Mouse (Mus musculus) liver, embryonic 14.5 days (tissue): ENCODE results near the gene Itgb6. TPM values are rescaled to one million over a fixed set of nuclear protein-coding genes. Genes with fewer than 3 reads are reported as not detected.

Source experiments
- ATAC-seq: fragments of 200-750 bp; cut with Nextera tagmentation; 2 replicates; pipeline ENCODE4 v1.8.0; 2017; ENCODE audit warnings: moderate number of reproducible peaks, mild to moderate bottlenecking, moderate library complexity; ENCODE audit not compliant: insufficient read depth
- DNase-seq, 3 experiments: peaks; one replicate each; pipeline ENCODE4 v3.0.0-alpha.2; 2012 to 2013; ENCODE audit warnings: low read depth in 3 of 3, low spot score in 3 of 3
- H3K27ac ChIP-seq: fragments of 300-500 bp; sonication (generic); 2 replicates; pipeline ENCODE4 v1.5.1; 2014; ENCODE audit warnings: moderate library complexity, mild to moderate bottlenecking, control low read depth, inconsistent platforms
- H3K27me3 ChIP-seq: fragments of 300-500 bp; sonication (generic); 2 replicates; pipeline ENCODE4 v1.6.1; 2014; ENCODE audit warnings: mild to moderate bottlenecking, low read length, moderate library complexity; ENCODE audit not compliant: control insufficient read depth, insufficient read depth
- H3K36me3 ChIP-seq: fragments of 300-500 bp; sonication (generic); replicated peaks from 2 replicates; pipeline ENCODE4 v1.6.1; 2014; ENCODE audit warnings: low read depth; ENCODE audit not compliant: control insufficient read depth, insufficient read depth
- H3K4me1 ChIP-seq, 2 experiments: fragments of 200-500 bp in 1 of 2; fragments of 300-500 bp in 1 of 2; sonication (generic) in 1 of 2; replicated peaks; 2 replicates each; pipeline ENCODE4 v1.6.1; 2012 to 2014; ENCODE audit warnings: antibody characterized with exemption in 1 of 2, inconsistent platforms in 1 of 2, low read length in 1 of 2; ENCODE audit not compliant: control insufficient read depth in 2 of 2, insufficient read depth in 2 of 2
- H3K4me2 ChIP-seq: fragments of 300-500 bp; sonication (generic); 2 replicates; pipeline ENCODE4 v1.6.1; 2014; ENCODE audit warnings: low read depth, mild to moderate bottlenecking, control low read depth, moderate library complexity
- H3K4me3 ChIP-seq, 2 experiments: fragments of 200-500 bp in 1 of 2; fragments of 300-500 bp in 1 of 2; sonication (generic) in 1 of 2; 2 replicates each; pipeline ENCODE4 v1.5.1; 2012 to 2014; ENCODE audit warnings: low read depth in 2 of 2, low read length in 2 of 2, mild to moderate bottlenecking in 2 of 2, control low read depth in 1 of 2, inconsistent platforms in 1 of 2, moderate library complexity in 1 of 2; ENCODE audit not compliant: insufficient read depth in 1 of 2
- H3K9ac ChIP-seq: fragments of 300-500 bp; sonication (generic); replicated peaks from 2 replicates; pipeline ENCODE4 v1.6.1; 2014; ENCODE audit warnings: mild to moderate bottlenecking, control low read depth, moderate library complexity
- H3K9me3 ChIP-seq: fragments of 300-500 bp; sonication (generic); 2 replicates; pipeline ENCODE4 v1.6.1; 2016; ENCODE audit warnings: low read length, mixed read lengths; ENCODE audit not compliant: control insufficient read depth
- CTCF ChIP-seq: IDR thresholded peaks from 2 replicates; pipeline ENCODE4 v1.5.1; 2016; ENCODE audit warnings: antibody characterized with exemption, low read depth, control low read depth
- EP300 ChIP-seq: IDR thresholded peaks from 2 replicates; pipeline ENCODE4 v1.6.1; 2016; ENCODE audit warnings: antibody characterized with exemption, low read depth
- WGBS: fragments of 180-500 bp; shearing (Covaris S2); extraction: QIAGEN DNeasy Blood & Tissue Kit; methylation state at CpG from one replicate; pipeline ENCODE4 v1.1.7; 2014; ENCODE audit not compliant: insufficient replicate concordance; 5-methylcytosine and 5-hydroxymethylcytosine counted together
- polyA plus RNA-seq, 2 experiments: library from polyadenylated mRNA; depleted of rRNA in 1 of 2; stranded (reverse) in 1 of 2; unstranded in 1 of 2; fragments of >200 nt; fragmentation: Nextera tagmentation in 1 of 2; extraction: Ambion mirVana in 1 of 2; gene quantifications; 2 replicates each; pipeline versions ENCODE4 v1.2.1 to v1.2.3; 2012 to 2014

Itgb6 gene
- polyA plus RNA-seq, 2 experiments: 0.02 to 0.05 TPM

- H3K4me3 ChIP-seq: no peak overlapping the region
- H3K4me1 ChIP-seq: no peaks in the 10 kb centered on the region
- H3K27ac ChIP-seq: no peak overlapping the region
- H3K9ac ChIP-seq: no peak overlapping the region
- H3K36me3 ChIP-seq: no peaks in the 10 kb centered on the region
- no peaks in the 10 kb centered on the region for H3K27me3 ChIP-seq
- H3K9me3 ChIP-seq: no peaks in the 10 kb centered on the region
- TF ChIP-seq CTCF: no peak
- TF ChIP-seq EP300: no peak
- DNase-seq (no peak), ATAC-seq (no peak)
- 73% methylated on average over 4 of the region's 4 CpGs for WGBS
- H3K4me2 ChIP-seq: no peak overlapping the region
Measured at GRCm38 (mm10) chr2:60659993-60660392, 62.5 kb downstream of the Itgb6 start.

DNA sequence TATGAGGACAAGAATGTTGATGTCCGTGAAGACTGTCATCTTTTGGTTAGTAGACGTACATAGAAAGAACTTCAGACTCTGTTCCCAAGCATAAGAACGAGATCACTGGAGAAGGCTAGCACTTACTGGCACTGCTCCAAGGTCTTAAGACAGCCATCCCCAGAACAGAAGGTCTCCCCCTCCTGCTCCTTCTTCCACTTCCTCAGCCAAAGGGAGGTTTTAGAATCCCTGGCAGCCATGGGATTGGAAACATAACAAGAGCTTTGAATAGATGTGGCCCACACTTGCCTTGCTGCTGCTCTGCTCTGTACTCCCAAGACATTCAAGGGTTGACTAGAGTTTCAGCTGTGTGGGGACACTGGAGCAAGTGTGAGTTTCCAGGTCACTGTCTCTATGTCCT, 63.5 kb downstream of the Itgb6 start:
- 68% methylated on average over 3 of the region's 3 CpGs for WGBS
- no peaks in the 10 kb centered on the region for H3K27me3 ChIP-seq
- ATAC-seq: no peak
- no peaks in the 10 kb centered on the region for H3K9me3 ChIP-seq
- H3K4me3 ChIP-seq: no peak overlapping the region
- no peak overlapping the region for H3K9ac ChIP-seq
- no peak overlapping the region for H3K4me2 ChIP-seq
- H3K4me1 ChIP-seq: no peaks in the 10 kb centered on the region
- no peaks in the 10 kb centered on the region for H3K36me3 ChIP-seq
- no peak overlapping the region for H3K27ac ChIP-seq
- no peak for DNase-seq
- no peak for TF ChIP-seq CTCF
- no peak for TF ChIP-seq EP300

GRCm38 (mm10) chr2:60654828-60655227, 67.6 kb downstream of the Itgb6 start:
- Histone ChIP-seq H3K9ac (no peak overlapping the region), H3K27ac (no peak overlapping the region), H3K4me1 (no peaks in the 10 kb centered on the region), H3K27me3 (no peaks in the 10 kb centered on the region), H3K36me3 (no peaks in the 10 kb centered on the region), H3K4me3 (no peak overlapping the region), H3K4me2 (no peak overlapping the region), H3K9me3 (no peaks in the 10 kb centered on the region)
- ATAC-seq: no peak
- TF ChIP-seq EP300: no peak
- TF ChIP-seq CTCF: no peak
- DNase-seq: no peak
- 35% methylated on average over 4 of the region's 4 CpGs for WGBS

DNA sequence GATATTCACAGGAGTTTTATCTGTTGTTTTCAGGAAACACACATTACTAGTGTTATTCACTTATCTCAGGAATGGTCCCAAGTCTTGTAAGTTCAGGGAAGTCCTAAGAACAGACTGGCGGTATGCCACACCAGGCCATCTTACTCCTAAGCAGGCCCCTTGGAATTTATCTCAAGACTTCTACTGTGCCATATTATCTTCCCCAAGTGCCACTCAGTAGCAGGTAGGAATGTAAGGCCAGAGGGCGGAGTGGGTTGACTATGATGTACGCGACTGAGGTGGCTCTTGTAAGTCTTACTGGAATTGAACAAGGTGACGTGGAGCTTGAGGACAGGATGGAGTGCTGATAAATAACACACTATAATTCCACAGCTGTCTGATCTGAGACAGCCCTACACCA, 72.3 kb downstream of the Itgb6 start:
- TF ChIP-seq CTCF: no peak
- no peak for TF ChIP-seq EP300

DNA sequence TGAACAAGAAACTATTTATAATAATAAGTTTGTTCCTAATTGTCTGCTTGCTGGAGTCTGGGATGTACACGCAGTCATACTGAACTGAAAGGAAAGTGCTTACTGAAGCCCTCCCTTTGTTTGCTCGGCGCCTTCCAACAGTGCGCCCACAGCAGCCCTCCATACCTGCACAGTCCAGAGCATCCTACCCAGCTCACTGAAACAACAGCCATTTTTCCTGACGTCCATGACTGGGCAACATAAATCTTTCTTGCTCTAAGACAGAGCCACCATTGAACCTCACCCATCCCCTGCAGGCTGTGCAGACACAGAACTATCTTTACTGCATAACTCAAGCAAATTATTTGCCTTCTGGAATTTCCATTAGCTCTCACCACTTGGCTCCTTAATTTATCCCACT, 74.8 kb downstream of the Itgb6 start:
- H3K9me3 ChIP-seq: no peaks in the 10 kb centered on the region
- H3K4me1 ChIP-seq: no peaks in the 10 kb centered on the region
- no peak for TF ChIP-seq CTCF
- TF ChIP-seq EP300: no peak
- no peaks in the 10 kb centered on the region for H3K27me3 ChIP-seq
- WGBS: 66% methylated on average over 5 of the region's 5 CpGs
- no peaks in the 10 kb centered on the region for H3K36me3 ChIP-seq
- H3K4me3 ChIP-seq: no peak overlapping the region
- no peak overlapping the region for H3K4me2 ChIP-seq
- ATAC-seq (no peak), DNase-seq (no peak)
- no peak overlapping the region for H3K27ac ChIP-seq
- H3K9ac ChIP-seq: no peak overlapping the region

More for the DNA sequence above, 72.3 kb downstream of the Itgb6 start:
- Histone ChIP-seq H3K4me2 (no peak overlapping the region), H3K36me3 (no peaks in the 10 kb centered on the region), H3K27me3 (no peaks in the 10 kb centered on the region), H3K4me3 (no peak overlapping the region), H3K4me1 (no peaks in the 10 kb centered on the region), H3K27ac (no peak overlapping the region), H3K9ac (no peak overlapping the region), H3K9me3 (no peaks in the 10 kb centered on the region)
- ATAC-seq (no peak), DNase-seq (no peak)
- 63% methylated on average over 5 of the region's 5 CpGs for WGBS
